Mouse (Mus musculus) cerebellum, adult 8-10 months (tissue): ENCODE data around the gene Trappc2l.
"Not testable (repeated sequence)": the region's sequence is repeated elsewhere in the genome, so short reads cannot be mapped to it uniquely, and the experiment has no call there.

ENCODE experiments used
- DNase-seq: peaks from one replicate; pipeline ENCODE4 v3.0.0; 2022

Trappc2l gene

GRCm38 (mm10) chr8:122629388-122629787, 17.9 kb downstream of the Trappc2l start:
- no peak for DNase-seq

- DNase-seq, result no peak
Observed at GRCm38 (mm10) chr8:122630696-122631095, 19.3 kb downstream of the Trappc2l start.

GRCm38 (mm10) chr8:122632134-122632533, 20.7 kb downstream of the Trappc2l start:
- not testable (repeated sequence) for DNase-seq

- DNase-seq, result peak; percentile 39
Observed at GRCm38 (mm10) chr8:122633205-122633604, 21.8 kb downstream of the Trappc2l start.

GRCm38 (mm10) chr8:122635878-122636802, 24.7 kb downstream of the Trappc2l start:
- DNase-seq, result no peak

GRCm38 (mm10) chr8:122636803-122637175, 25.3 kb downstream of the Trappc2l start:
- no peak for DNase-seq

GRCm38 (mm10) chr8:122637230-122637629, 25.8 kb downstream of the Trappc2l start:
- DNase-seq, result no peak

GRCm38 (mm10) chr8:122638601-122639000, 27.2 kb downstream of the Trappc2l start:
- peak; percentile 57 for DNase-seq

GRCm38 (mm10) chr8:122639521-122640248, 28.2 kb downstream of the Trappc2l start:
- peak; percentile 67 for DNase-seq

GRCm38 (mm10) chr8:122640825-122641224, 29.4 kb downstream of the Trappc2l start:
- DNase-seq, result no peak

GRCm38 (mm10) chr8:122641406-122641805, 30.0 kb downstream of the Trappc2l start:
- DNase-seq, result no peak

- peak; percentile 53 for DNase-seq
Observed at GRCm38 (mm10) chr8:122642071-122642470, 30.6 kb downstream of the Trappc2l start.

- no peak for DNase-seq
Observed at GRCm38 (mm10) chr8:122644175-122644954, 32.9 kb downstream of the Trappc2l start.

GRCm38 (mm10) chr8:122646337-122646736, 34.9 kb downstream of the Trappc2l start:
- DNase-seq, result no peak

GRCm38 (mm10) chr8:122648192-122648970, 36.9 kb downstream of the Trappc2l start:
- DNase-seq, result no peak

GRCm38 (mm10) chr8:122651326-122651921, 40.0 kb downstream of the Trappc2l start:
- no peak for DNase-seq

GRCm38 (mm10) chr8:122652643-122653042, 41.2 kb downstream of the Trappc2l start:
- DNase-seq, result no peak

GRCm38 (mm10) chr8:122654768-122655167, 43.3 kb downstream of the Trappc2l start:
- no peak for DNase-seq

GRCm38 (mm10) chr8:122656056-122656999, 44.9 kb downstream of the Trappc2l start:
- DNase-seq, result no peak

GRCm38 (mm10) chr8:122658149-122658806, 46.8 kb downstream of the Trappc2l start:
- DNase-seq, result no peak
